Mouse (Mus musculus) right cerebral cortex, postnatal 36 days (tissue): ENCODE measurements at regions not wholly inside any gene's neighbourhood (a gene's known extent, or its start where the extent isn't known, plus 50 kb on each side); places are given as distances from the start of the nearest gene placed in this dataset.

Experiments used
- DNase-seq, 2 experiments: peaks; one replicate each; pipeline ENCODE4 v3.0.0; 2022; ENCODE audit warnings: low spot score in 2 of 2, mixed read lengths in 1 of 2

GRCm38 (mm10) chr5:46092549-46092948 is 235.1 kb upstream of the Lcorl start:
- no peak for DNase-seq

- no peak for DNase-seq
Measured at GRCm38 (mm10) chr5:46086885-46087284, 229.5 kb upstream of the Lcorl start.

GRCm38 (mm10) chr5:46083293-46083692 is 225.9 kb upstream of the Lcorl start:
- DNase-seq = no peak

- DNase-seq = no peak
Measured at GRCm38 (mm10) chr5:46073744-46074143, 216.3 kb upstream of the Lcorl start.

- DNase-seq = no peak
Measured at GRCm38 (mm10) chr5:46073136-46073535, 215.7 kb upstream of the Lcorl start.

GRCm38 (mm10) chr5:46059910-46060309 is 202.5 kb upstream of the Lcorl start:
- DNase-seq = no peak

GRCm38 (mm10) chr5:46054850-46055249 is 197.4 kb upstream of the Lcorl start:
- no peak for DNase-seq

GRCm38 (mm10) chr5:46042684-46043348 is 185.4 kb upstream of the Lcorl start:
- no peak for DNase-seq

GRCm38 (mm10) chr5:46033008-46033676 is 175.7 kb upstream of the Lcorl start:
- no peak for DNase-seq

GRCm38 (mm10) chr5:46032206-46032605 is 174.8 kb upstream of the Lcorl start:
- DNase-seq = no peak

GRCm38 (mm10) chr5:46024138-46024537 is 166.7 kb upstream of the Lcorl start:
- DNase-seq = no peak

- DNase-seq = no peak
Measured at GRCm38 (mm10) chr5:46023456-46023855, 166.0 kb upstream of the Lcorl start.

- no peak for DNase-seq
Measured at GRCm38 (mm10) chr5:46022047-46022422, 164.6 kb upstream of the Lcorl start.

GRCm38 (mm10) chr5:46021398-46022046 is 164.1 kb upstream of the Lcorl start:
- DNase-seq = no peak

- DNase-seq = no peak
Measured at GRCm38 (mm10) chr5:46020175-46020574, 162.8 kb upstream of the Lcorl start.

- DNase-seq = no peak
Measured at GRCm38 (mm10) chr5:46007446-46007845, 150.0 kb upstream of the Lcorl start.

GRCm38 (mm10) chr5:46006691-46007090 is 149.3 kb upstream of the Lcorl start:
- DNase-seq = peak in 1 of 2 experiments; percentile 9

GRCm38 (mm10) chr5:46006228-46006627 is 148.8 kb upstream of the Lcorl start:
- no peak for DNase-seq

GRCm38 (mm10) chr5:46005631-46006030 is 148.2 kb upstream of the Lcorl start:
- no peak for DNase-seq

GRCm38 (mm10) chr5:46002011-46002410 is 144.6 kb upstream of the Lcorl start:
- DNase-seq = no peak

GRCm38 (mm10) chr5:45957766-45958165 is 100.4 kb upstream of the Lcorl start:
- DNase-seq = no peak

- no peak for DNase-seq
Measured at GRCm38 (mm10) chr5:45943970-45944369, 86.6 kb upstream of the Lcorl start.

GRCm38 (mm10) chr5:45932970-45933369 is 75.6 kb upstream of the Lcorl start:
- no peak for DNase-seq
